Mouse (Mus musculus): Measurements from ENCODE around the gene T. TPM values are rescaled to one million over a fixed set of nuclear protein-coding genes. Genes with fewer than 3 reads are reported as not detected.

Gene T
- polyA plus RNA-seq, 1 experiment from 2014 or later = 0.76 TPM

DNA sequence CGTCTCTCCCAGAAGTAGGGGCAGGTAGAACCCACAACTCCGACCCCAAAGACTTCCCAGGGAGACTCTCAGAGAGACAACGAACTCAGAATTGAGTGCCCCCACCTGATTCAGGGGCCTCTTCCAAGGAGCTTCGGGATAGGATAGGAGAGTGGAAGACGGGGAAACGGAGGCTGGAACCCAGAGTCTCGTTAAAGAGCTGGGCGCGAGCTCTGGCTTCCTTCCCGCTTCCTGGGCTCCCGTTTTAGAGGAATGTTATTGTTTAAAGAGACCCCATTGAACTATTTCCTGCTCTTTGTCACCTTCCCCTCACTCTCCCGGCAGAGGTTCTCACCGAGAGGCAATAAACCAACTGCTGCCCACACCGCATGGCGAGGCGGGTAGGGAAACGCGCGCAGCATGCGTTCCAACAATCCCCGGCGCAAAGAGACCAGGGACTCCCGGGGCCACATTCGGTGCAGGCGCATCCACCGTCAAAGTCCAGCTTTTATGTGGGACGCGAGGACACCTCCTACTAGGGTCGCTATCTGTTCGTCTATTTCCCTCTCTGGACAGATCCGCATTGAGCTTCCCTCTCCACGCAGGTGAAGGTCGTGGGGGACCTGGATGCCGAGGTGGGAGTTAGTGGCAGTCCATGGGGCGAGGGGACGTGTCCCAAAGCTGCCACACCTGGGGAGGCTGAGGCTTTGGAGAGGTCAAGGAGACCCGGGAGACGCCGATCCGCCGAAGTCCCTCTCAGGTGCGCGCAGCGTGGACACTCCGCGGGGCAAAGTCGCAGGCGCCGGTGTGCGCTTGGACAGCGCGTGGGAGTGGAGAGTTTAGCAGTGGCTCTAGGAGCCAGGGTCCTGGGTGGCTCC is 874 bp upstream of the T start:
- no peak overlapping the region for H3K9ac ChIP-seq
- H3K4me1 ChIP-seq = peaks cover 9% of the 10 kb centered on the region; the same call in 1 of the 2 replicates
- H3K27me3 ChIP-seq (replicated peaks) = peaks cover 98% of the 10 kb centered on the region
- no peak for ATAC-seq (ENCODE audit: insufficient read depth, low FRiP score, low read depth)
- H3K4me2 ChIP-seq = peak overlapping the region; percentile 51
- peak overlapping the region; percentile 23 for H3K4me3 ChIP-seq (replicated peaks)
- no peaks in the 10 kb centered on the region for H3K36me3 ChIP-seq
- H3K9me3 ChIP-seq = no peaks in the 10 kb centered on the region
- H3K27ac ChIP-seq = no peak overlapping the region
- WGBS = under 1% methylated on average over 50 of the region's 52 CpGs

DNA sequence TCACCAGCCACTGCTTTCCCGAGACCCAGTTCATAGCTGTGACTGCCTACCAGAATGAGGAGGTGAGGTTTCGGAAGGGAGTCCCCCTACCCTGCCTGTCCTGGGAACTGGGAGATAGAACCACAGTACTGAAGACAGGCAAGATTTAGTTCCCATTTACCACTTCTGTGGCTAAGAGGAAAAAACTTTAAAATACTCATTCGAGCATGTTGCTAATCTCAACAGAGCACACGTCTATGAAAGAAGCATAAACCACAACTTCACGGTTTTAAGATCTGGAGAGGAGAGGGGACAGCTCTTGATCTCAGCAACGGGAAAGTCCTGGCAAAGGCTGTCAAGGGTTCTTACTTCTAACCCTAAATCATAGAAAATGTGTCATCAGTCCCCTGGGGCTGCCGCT is 2.0 kb downstream of the T start:
- no peak overlapping the region for H3K27ac ChIP-seq
- WGBS = 44% methylated on average over 7 of the region's 7 CpGs
- H3K9ac ChIP-seq = no peak overlapping the region
- no peaks in the 10 kb centered on the region for H3K9me3 ChIP-seq
- no peak for ATAC-seq (ENCODE audit: insufficient read depth, low FRiP score, low read depth)
- H3K27me3 ChIP-seq (replicated peaks) = peaks cover 73% of the 10 kb centered on the region
- peaks cover 9% of the 10 kb centered on the region; the same call in 1 of the 2 replicates for H3K4me1 ChIP-seq
- no peak overlapping the region for H3K4me2 ChIP-seq
- H3K4me3 ChIP-seq (replicated peaks) = no peak overlapping the region
- H3K36me3 ChIP-seq = no peaks in the 10 kb centered on the region

DNA sequence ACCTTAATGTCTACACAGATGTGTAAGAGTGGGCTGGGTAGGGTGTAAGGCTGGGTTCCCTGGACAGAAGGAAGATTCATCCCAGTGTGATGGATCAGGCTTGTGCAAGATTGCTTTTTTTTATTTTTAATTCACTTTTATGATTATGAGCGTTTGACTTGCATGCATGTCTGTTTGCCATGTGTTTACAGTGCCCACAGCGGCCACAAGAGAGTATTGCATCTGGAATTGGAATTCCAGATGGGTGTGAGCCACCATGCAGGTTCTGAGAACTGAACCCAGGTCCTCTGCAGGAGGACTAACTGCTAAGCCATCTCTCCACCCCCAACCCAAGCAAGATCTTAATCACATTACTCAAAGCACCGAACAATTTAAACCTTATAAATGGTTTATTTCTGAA is 9.8 kb downstream of the T start:
- Histone ChIP-seq H3K27ac (no peak overlapping the region), H3K4me3 (replicated peaks) (no peak overlapping the region), H3K9ac (no peak overlapping the region), H3K27me3 (replicated peaks) (no peaks in the 10 kb centered on the region), H3K36me3 (no peaks in the 10 kb centered on the region), H3K4me1 (no peaks in the 10 kb centered on the region), H3K4me2 (no peak overlapping the region), H3K9me3 (no peaks in the 10 kb centered on the region)
- no peak for ATAC-seq (ENCODE audit: insufficient read depth, low FRiP score, low read depth)
- WGBS = 50% methylated on average over 3 of the region's 3 CpGs

DNA sequence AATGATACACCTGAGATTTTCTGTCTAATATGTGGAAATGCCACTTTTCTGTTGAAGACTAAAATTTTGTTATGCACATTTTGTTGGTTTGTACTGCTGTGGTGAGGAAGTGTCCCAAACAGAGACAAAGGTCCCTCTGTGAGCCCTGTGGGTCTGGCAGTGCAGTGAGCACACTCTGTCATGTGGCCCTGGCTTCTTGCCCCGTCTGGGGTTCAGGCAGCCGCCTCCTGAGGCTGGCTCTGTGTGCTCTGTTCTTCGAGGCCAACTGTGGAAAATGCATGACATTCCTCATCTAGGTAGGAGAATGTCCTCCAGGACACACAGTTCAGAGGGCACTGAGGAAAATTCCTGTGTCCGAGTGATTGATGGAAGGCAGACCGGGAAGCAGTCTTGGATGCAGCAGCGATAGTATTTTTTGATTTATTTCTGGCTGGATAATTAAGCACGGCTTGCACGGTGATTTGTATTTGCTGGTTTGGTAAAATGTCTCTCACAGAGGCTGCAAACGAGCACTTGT is 13.5 kb downstream of the T start:
- no peaks in the 10 kb centered on the region for H3K36me3 ChIP-seq
- H3K4me3 ChIP-seq (replicated peaks) = no peak overlapping the region
- H3K4me2 ChIP-seq = no peak overlapping the region
- H3K27me3 ChIP-seq (replicated peaks) = no peaks in the 10 kb centered on the region
- H3K4me1 ChIP-seq = no peaks in the 10 kb centered on the region
- no peaks in the 10 kb centered on the region for H3K9me3 ChIP-seq
- WGBS = 14% methylated on average over 9 of the region's 9 CpGs
- H3K27ac ChIP-seq = no peak overlapping the region
- ATAC-seq (ENCODE audit: insufficient read depth, low FRiP score, low read depth) = no peak
- H3K9ac ChIP-seq = no peak overlapping the region

DNA sequence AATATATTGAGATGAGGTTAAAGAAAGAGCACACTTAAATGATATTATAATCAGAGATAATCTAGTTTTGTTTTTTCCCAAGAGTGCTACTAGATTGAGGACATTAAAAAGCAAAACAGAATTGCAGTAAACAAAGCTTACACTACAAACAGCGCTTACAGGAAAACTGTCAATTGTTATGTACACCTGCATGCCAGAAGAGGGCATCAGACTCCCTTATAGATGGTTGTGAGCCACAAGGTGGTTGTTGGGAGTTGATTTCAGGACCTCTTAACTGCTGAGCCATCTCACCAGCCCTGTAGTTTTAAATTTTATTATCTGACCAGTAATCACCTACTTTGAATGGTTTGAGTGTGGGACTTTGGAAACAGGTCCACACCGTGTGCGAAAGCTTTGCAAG is 14.1 kb downstream of the T start:
- 68% methylated on average over 3 of the region's 3 CpGs for WGBS

DNA sequence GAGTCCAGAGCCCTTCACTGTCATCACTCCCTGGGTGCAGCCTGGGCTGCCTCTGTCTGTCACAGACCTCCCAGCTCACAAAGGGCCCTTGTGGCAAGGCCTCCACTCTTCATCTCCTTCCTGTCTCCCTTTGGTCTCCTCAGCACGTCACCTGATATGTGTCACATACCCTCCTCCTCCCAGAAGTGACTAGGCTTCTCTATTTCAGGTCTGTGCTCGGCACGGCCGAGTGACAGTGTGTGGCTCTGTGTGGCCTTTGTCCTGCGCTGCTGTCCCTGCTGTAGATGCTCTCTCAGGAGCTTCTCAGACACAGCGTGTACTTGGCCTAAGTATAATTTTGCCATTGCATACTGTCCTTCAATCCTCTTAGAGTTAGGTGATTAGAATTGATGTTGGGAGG is 21.0 kb downstream of the T start:
- ATAC-seq (ENCODE audit: insufficient read depth, low FRiP score, low read depth) = no peak
- no peaks in the 10 kb centered on the region for H3K27me3 ChIP-seq (replicated peaks)
- H3K4me3 ChIP-seq (replicated peaks) = no peak overlapping the region
- H3K9me3 ChIP-seq = no peaks in the 10 kb centered on the region
- H3K27ac ChIP-seq = no peak overlapping the region
- H3K4me1 ChIP-seq = no peaks in the 10 kb centered on the region
- H3K4me2 ChIP-seq = no peak overlapping the region
- H3K9ac ChIP-seq = no peak overlapping the region
- H3K36me3 ChIP-seq = no peaks in the 10 kb centered on the region
- WGBS = 49% methylated on average over 6 of the region's 6 CpGs

More for the DNA sequence above, 14.1 kb downstream of the T start:
- no peak for ATAC-seq (ENCODE audit: insufficient read depth, low FRiP score, low read depth)
- Histone ChIP-seq H3K9ac (no peak overlapping the region), H3K4me1 (no peaks in the 10 kb centered on the region), H3K9me3 (no peaks in the 10 kb centered on the region), H3K27me3 (replicated peaks) (no peaks in the 10 kb centered on the region), H3K27ac (no peak overlapping the region), H3K4me3 (replicated peaks) (no peak overlapping the region), H3K4me2 (no peak overlapping the region), H3K36me3 (no peaks in the 10 kb centered on the region)

DNA sequence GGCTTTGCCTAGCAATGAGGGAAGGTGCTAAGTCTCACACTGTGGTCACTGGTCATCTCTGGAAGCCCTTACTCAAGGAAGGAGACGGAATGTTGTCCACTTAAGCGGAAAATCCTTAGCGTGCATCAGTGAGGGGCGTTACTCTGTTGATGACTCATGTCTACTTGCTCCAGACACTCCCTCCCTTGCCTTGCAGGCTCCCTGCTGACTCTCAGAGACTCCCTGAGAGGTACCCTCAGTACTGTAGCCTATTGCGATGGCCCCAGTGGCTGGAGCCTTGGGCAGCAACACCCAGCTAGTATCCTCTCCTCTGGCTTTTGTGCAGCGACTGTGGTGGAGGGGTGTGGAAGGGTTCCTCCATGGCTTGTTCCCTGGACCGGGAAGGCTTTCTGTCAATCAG is 21.4 kb downstream of the T start:
- no peak for ATAC-seq (ENCODE audit: insufficient read depth, low FRiP score, low read depth)
- WGBS = 65% methylated on average over 7 of the region's 7 CpGs
- no peak overlapping the region for H3K27ac ChIP-seq

DNA sequence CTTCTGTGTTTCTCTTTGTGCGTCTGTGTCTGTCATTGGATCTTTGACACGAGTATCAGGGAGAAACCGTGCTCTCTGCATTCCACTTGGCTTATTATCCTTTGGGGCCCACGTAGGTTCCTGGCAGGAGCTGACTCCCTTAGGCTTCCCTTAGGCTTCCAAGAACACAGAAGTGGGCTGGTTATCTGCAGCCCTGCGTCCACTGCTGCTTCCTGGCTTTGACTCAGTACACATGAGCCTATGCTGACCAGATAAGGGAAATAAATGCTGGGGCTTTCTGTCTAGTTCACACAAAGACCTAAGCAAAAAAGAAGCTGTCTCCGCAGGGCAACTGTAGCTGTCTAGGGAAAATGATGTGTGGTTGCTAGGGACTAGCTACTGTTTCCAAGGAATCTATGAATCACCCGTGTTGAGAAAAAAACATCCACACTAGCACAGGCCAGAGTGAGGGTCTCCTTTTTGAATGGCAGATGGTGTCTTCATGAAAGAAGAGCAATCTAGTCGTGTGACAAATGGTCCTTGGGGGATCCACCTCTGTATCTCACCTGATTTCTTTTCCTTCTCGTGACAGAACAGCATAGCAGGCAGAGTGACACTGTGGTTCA is 22.7 kb downstream of the T start:
- Histone ChIP-seq H3K36me3 (no peaks in the 10 kb centered on the region), H3K27ac (no peak overlapping the region), H3K9me3 (no peaks in the 10 kb centered on the region), H3K27me3 (replicated peaks) (no peaks in the 10 kb centered on the region), H3K4me2 (no peak overlapping the region), H3K4me3 (replicated peaks) (no peak overlapping the region), H3K9ac (no peak overlapping the region), H3K4me1 (no peaks in the 10 kb centered on the region)
- ATAC-seq (ENCODE audit: insufficient read depth, low FRiP score, low read depth) = no peak
- WGBS = 37% methylated on average over 9 of the region's 9 CpGs

More for the DNA sequence above, 21.4 kb downstream of the T start:
- Histone ChIP-seq H3K4me3 (replicated peaks) (no peak overlapping the region), H3K9me3 (no peaks in the 10 kb centered on the region), H3K4me1 (no peaks in the 10 kb centered on the region), H3K4me2 (no peak overlapping the region), H3K36me3 (no peaks in the 10 kb centered on the region), H3K27me3 (replicated peaks) (no peaks in the 10 kb centered on the region), H3K9ac (no peak overlapping the region)

DNA sequence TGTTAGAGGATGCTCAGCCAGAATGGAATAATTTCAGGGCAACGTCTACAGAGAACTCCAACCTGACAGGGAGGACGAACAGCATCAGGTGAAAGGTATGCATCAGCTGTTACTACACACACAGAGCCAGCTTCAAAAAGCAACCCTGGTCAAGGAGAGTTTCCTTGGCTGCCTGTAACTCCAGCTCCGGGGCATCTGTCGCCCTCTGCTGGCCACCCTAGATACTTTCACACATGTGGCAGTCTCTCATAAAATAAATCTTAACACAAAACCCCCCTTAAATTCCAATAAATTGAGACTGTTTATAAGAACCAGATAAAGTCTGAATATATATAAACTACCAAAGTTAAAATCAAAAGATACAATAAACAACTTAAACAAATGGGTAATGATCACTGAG is 27.3 kb downstream of the T start:
- no peaks in the 10 kb centered on the region for H3K27me3 ChIP-seq (replicated peaks)
- H3K4me1 ChIP-seq = no peaks in the 10 kb centered on the region
- no peak overlapping the region for H3K27ac ChIP-seq
- no peak overlapping the region for H3K4me3 ChIP-seq (replicated peaks)
- 10% methylated on average over 4 of the region's 4 CpGs for WGBS
- no peaks in the 10 kb centered on the region for H3K9me3 ChIP-seq
- no peak for ATAC-seq (ENCODE audit: insufficient read depth, low FRiP score, low read depth)
- no peak overlapping the region for H3K4me2 ChIP-seq
- H3K36me3 ChIP-seq = no peaks in the 10 kb centered on the region
- H3K9ac ChIP-seq = no peak overlapping the region

DNA sequence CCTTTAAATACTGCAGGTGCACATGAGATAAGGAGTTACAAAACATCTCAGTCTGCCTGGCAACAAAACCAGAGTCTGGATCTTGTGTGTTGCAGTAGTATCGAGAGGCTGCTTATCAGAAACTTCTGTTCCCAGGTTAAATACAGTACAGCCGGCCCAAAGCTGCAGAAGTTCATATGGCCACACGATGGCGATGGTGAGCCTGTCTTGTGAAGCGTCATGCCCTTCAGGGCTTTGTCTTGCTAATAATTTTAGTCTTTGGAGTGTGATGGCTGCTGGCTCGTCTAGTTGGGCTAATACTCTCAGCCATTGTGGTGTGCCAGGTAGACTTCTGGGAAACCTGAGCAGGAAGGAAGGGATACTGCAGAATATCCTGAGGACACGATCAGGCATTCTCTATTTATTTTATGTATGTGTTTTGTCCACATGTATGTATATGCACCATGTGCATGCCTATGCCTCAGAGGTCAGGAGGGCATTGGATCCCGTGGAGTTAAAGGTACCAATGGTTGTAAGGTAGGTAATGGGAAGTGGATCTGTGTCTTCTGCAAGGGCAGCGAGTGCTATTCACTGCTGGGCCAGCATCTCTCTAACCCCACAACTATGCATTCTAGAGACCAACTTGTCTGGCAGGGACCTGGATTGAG is 29.4 kb downstream of the T start:
- Histone ChIP-seq H3K27ac (no peak overlapping the region), H3K9me3 (no peaks in the 10 kb centered on the region), H3K4me3 (replicated peaks) (no peak overlapping the region), H3K9ac (no peak overlapping the region), H3K36me3 (no peaks in the 10 kb centered on the region), H3K4me2 (no peak overlapping the region), H3K4me1 (no peaks in the 10 kb centered on the region), H3K27me3 (replicated peaks) (no peaks in the 10 kb centered on the region)
- no peak; the same call in 1 of the 2 replicates for ATAC-seq (ENCODE audit: insufficient read depth, low FRiP score, low read depth)
- 26% methylated on average over 9 of the region's 9 CpGs for WGBS

DNA sequence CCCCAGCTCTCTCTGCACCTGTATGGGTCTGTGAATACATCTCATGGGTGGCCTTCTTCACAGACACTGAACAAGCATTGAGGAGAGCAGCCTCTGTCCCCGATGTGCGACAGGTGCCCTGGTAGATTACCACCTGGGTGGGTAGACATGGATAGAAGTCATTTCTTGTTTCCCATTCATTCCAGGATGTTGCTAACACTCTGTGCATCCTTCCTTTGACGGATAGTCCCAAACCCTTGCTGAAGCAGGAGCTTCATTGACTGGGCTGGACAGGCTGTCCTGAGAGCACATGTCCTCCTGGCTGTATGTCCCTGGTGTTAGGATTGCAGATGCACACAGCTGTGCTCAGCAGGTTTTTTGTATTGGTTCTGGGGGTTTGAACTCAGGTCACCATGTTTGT is 33.5 kb downstream of the T start:
- 75% methylated on average over 3 of the region's 3 CpGs for WGBS

More for the DNA sequence above, 33.5 kb downstream of the T start:
- no peak overlapping the region for H3K9ac ChIP-seq
- H3K4me2 ChIP-seq = no peak overlapping the region
- no peak overlapping the region for H3K4me3 ChIP-seq (replicated peaks)
- H3K9me3 ChIP-seq = no peaks in the 10 kb centered on the region
- no peaks in the 10 kb centered on the region for H3K36me3 ChIP-seq
- H3K27me3 ChIP-seq (replicated peaks) = 0 out of 2 replicates have a peak, but pooled peaks cover 4% of the 10 kb centered on the region
- no peaks in the 10 kb centered on the region for H3K4me1 ChIP-seq
- no peak for ATAC-seq (ENCODE audit: insufficient read depth, low FRiP score, low read depth)
- no peak overlapping the region for H3K27ac ChIP-seq

Data from stomach, embryonic 15.5 days (tissue).